Mouse (Mus musculus): Measurements from ENCODE around the gene Rftn1. TPM values are rescaled to one million over a fixed set of nuclear protein-coding genes. Genes with fewer than 3 reads are reported as not detected.

Rftn1 gene
- total and polyA plus RNA-seq, 2 experiments: 2.6 to 3.1 TPM

DNA sequence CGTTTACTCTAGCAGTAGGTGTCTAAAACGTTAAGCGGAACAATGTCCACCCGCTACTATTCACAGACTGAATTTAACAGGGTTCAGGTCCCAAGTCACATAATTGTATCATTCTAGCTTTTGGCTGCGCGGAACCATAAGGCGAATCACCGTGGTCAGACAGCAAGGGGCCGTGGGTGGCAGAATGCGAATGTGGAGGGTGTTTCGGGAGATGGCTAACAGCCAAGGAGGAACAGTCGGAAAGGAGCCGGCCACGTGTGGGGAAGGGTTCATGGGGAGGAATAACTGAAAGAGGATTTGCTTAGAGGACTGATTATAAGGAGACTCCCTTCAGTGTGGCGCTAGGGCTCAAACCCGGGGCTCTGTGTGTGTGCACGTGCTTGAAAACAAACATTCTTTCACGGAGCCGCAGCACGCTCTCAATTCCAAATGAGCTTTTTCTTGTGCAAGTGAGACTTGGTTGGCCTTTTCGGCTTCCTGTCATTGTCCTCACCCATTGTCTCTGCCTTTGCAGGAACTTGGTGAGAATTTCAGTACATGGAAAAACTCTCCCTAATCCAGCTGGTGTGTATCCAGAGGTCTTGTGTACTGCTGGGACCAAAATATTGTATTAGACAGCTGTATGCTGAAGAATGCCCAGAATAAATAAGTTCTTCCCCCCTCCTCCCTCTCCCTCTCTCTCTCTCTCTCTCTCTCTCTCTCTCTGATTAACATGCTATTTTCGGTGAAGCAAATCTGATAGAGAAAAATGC is 238.4 kb downstream of the Rftn1 start:
- H3K27me3 ChIP-seq (ENCODE audit: control insufficient read depth, insufficient read depth, low read length): no peaks in the 10 kb centered on the region; the same call in 1 of the 2 replicates
- TF ChIP-seq CTCF (IDR thresholded peaks at IDR 0.05; ENCODE audit: low read depth, low read length) (no peak), POLR2A (IDR thresholded peaks at IDR 0.05; ENCODE audit: extremely low read depth, insufficient read depth, low read length) (no peak)
- H3K9ac ChIP-seq (ENCODE audit: low read depth, low read length): no peak overlapping the region
- WGBS: 38% methylated on average over 22 of the region's 22 CpGs
- no peak for DNase-seq (ENCODE audit: extremely low read depth, low read depth, low spot score)
- no peak overlapping the region for H3K4me3 ChIP-seq (ENCODE audit: insufficient read depth, low read depth, low read length)
- no peaks in the 10 kb centered on the region for H3K4me1 ChIP-seq (ENCODE audit: control insufficient read depth, insufficient read depth, low read length)
- H3K27ac ChIP-seq (replicated peaks; ENCODE audit: insufficient read depth, low read depth, low read length): no peak overlapping the region
- no peaks in the 10 kb centered on the region for H3K36me3 ChIP-seq (ENCODE audit: control insufficient read depth, insufficient read depth, low read length)
- H3K79me2 ChIP-seq (ENCODE audit: control insufficient read depth, insufficient read depth, low read length): no peaks in the 10 kb centered on the region

DNA sequence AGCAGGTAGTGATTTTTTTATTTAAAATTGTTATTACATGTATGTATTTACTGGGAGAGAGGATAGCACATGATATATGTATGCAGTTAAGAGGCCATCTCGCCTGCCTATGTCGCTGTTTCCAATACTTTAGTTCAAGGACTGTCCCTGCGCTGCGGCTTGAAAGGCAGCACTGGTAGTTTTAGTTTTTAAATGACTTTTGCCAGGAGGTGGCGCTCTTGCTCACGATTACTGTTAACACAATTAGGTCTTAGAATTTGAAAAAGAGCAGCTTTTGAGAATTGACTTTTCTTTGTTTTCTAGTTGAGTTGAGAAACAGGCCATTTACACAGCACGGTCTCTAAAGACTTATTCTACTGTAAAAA is 239.0 kb downstream of the Rftn1 start:
- WGBS: 4% methylated on average over 7 of the region's 7 CpGs
- peak; percentile 39 for DNase-seq (ENCODE audit: extremely low read depth, low read depth, low spot score)
- no peak overlapping the region for H3K4me3 ChIP-seq (ENCODE audit: insufficient read depth, low read depth, low read length)
- H3K79me2 ChIP-seq (ENCODE audit: control insufficient read depth, insufficient read depth, low read length): no peaks in the 10 kb centered on the region
- H3K27me3 ChIP-seq (ENCODE audit: control insufficient read depth, insufficient read depth, low read length): no peaks in the 10 kb centered on the region; the same call in 1 of the 2 replicates
- no peak overlapping the region for H3K9ac ChIP-seq (ENCODE audit: low read depth, low read length)
- H3K4me1 ChIP-seq (ENCODE audit: control insufficient read depth, insufficient read depth, low read length): no peaks in the 10 kb centered on the region
- no peak overlapping the region for H3K27ac ChIP-seq (replicated peaks; ENCODE audit: insufficient read depth, low read depth, low read length)
- H3K36me3 ChIP-seq (ENCODE audit: control insufficient read depth, insufficient read depth, low read length): no peaks in the 10 kb centered on the region
- TF ChIP-seq POLR2A (IDR thresholded peaks at IDR 0.05; ENCODE audit: extremely low read depth, insufficient read depth, low read length) (no peak), CTCF (IDR thresholded peaks at IDR 0.05; ENCODE audit: low read depth, low read length) (peak; percentile 39)

DNA sequence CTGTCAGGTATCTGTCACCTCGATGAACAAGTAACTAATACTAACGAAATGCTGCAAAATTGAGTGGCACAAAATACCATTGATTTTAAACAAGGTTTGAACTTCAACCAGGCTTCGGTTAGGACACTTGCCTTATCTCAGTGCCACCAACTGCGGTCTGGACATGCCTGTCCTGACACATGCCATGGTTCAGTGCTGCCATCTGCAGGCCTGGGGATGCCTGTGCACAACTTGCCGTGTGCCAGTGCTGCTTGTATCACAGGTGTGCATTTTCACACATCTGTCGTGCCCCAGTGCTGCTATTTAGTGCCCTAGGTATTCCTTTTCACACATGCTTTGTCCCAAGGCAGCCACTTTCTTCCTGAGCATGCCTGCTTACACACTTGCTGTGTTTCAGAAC is 247.8 kb downstream of the Rftn1 start:
- no peaks in the 10 kb centered on the region for H3K79me2 ChIP-seq (ENCODE audit: control insufficient read depth, insufficient read depth, low read length)
- peak; percentile 22 for DNase-seq (ENCODE audit: extremely low read depth, low read depth, low spot score)
- H3K27ac ChIP-seq (replicated peaks; ENCODE audit: insufficient read depth, low read depth, low read length): no peak overlapping the region
- no peaks in the 10 kb centered on the region for H3K27me3 ChIP-seq (ENCODE audit: control insufficient read depth, insufficient read depth, low read length)
- H3K4me3 ChIP-seq (ENCODE audit: insufficient read depth, low read depth, low read length): no peak overlapping the region
- 54% methylated on average over 6 of the region's 6 CpGs for WGBS
- H3K36me3 ChIP-seq (ENCODE audit: control insufficient read depth, insufficient read depth, low read length): no peaks in the 10 kb centered on the region
- TF ChIP-seq POLR2A (IDR thresholded peaks at IDR 0.05; ENCODE audit: extremely low read depth, insufficient read depth, low read length) (no peak), CTCF (IDR thresholded peaks at IDR 0.05; ENCODE audit: low read depth, low read length) (peak; percentile 78)
- no peak overlapping the region for H3K9ac ChIP-seq (ENCODE audit: low read depth, low read length)
- H3K4me1 ChIP-seq (ENCODE audit: control insufficient read depth, insufficient read depth, low read length): no peaks in the 10 kb centered on the region

Other genes with a start within 250 kb of the Rftn1 start
- gene Dazl, start 103.0 kb upstream of the Rftn1 start, total RNA-seq (2014; rRNA removed): 0.09 and 0.13 TPM in 2 replicates
- not detected in 2 replicates for gene Dazl, start 103.0 kb upstream of the Rftn1 start, polyA plus RNA-seq (2012; rRNA removed)